Mouse (Mus musculus) thymus, adult 2 months (tissue): ENCODE results near the gene E2f8.

Source experiments
- CTCF ChIP-seq: fragments of 200-500 bp; IDR thresholded peaks from 2 replicates; pipeline ENCODE4 v1.5.1; 2012; ENCODE audit warnings: mild to moderate bottlenecking, control low read depth, low read length, moderate library complexity, borderline replicate concordance; ENCODE audit not compliant: control insufficient read depth, poor library complexity, insufficient read depth; ENCODE audit errors: extremely low read depth
- POLR2A ChIP-seq: fragments of 200-500 bp; IDR thresholded peaks from 2 replicates; pipeline ENCODE4 v1.6.1; 2012; ENCODE audit warnings: mild to moderate bottlenecking, low read length, control low read depth, moderate library complexity; ENCODE audit not compliant: control insufficient read depth, poor library complexity, insufficient read depth; ENCODE audit errors: extremely low read depth

DNA sequence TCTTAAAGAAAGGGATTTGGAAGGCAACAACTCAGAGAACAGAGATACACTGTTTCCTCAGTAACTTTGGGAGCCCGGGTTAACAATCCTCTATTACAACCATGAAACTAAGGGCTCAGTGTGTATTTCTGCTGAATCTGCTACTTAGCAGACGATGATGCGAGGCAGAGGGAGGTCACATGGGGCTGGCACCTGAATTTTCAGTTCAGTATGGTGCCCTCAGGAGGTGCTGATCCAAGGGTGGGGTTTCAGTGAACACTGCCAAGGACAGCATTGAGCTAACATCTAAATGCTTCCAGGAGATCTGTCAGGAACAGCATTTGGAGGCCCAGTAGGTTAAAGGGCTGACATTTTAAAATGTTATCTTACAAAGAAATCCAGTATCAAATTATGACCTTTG lies 1.8 kb downstream of the E2f8 start:
- no peak for TF ChIP-seq CTCF
- no peak for TF ChIP-seq POLR2A
